14 mouse cellular contexts compared by ENCODE assay signal in the genomic region with DNA sequence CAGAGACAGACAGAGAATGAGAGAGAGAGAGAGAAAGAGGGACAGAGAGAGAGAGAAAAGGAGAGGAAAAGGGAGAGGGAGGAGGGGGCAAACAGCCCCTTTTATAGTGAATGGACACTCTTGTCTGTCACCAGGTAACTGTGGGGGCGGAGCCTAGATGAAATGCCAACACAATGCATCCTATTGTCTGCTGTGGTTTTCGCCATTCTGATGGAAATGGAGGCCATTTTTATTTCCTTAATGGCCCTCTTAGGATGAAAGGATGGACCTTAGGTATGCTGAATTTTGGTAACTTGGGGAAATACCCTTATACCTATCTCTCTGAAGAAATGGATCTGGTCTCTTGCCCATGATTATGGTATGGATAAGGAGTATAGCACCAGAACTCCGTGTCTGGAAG. TPM values are rescaled to one million over a fixed set of nuclear protein-coding genes. Genes with fewer than 3 reads are reported as not detected.
A peak's percentile ranks its signal among the peaks of the same experiment; 100 is the strongest.
DNase-seq lines count a peak whose midpoint lies in the region; TF ChIP-seq lines count a peak whose summit lies in the region.
"Had no signal": no experiment of that assay in that cellular context is flagged by ENCODE, and none has a peak within 500 bp of the region (broad histone marks: within the 10 kb centered on the region; RNA-seq: fewer than 3 reads in every experiment).

No protein-coding gene starts in this region.

- DNase-seq in ES-CJ7 (ENCODE audit: low read depth, low spot score) (peak; percentile 93), ES-E14 (ENCODE audit: low read depth, low spot score) (peak; percentile 77), ZHBTc4 (ENCODE audit: low read depth, low spot score) (peak; percentile 92)
- no peak for DNase-seq in heart, adult 11 months
- no peak for DNase-seq in spleen, postnatal 36 days (ENCODE audit: low spot score in 2 of 2)
- DNase-seq: adrenal gland, adult 2 months; adrenal gland, postnatal 10 days; adrenal gland, postnatal 25 days had no signal

- H3K4me3 ChIP-seq in ES-E14 (ENCODE audit: insufficient read depth in 1 of 2, low read depth in 1 of 2, low read length in 2 of 2, poor library complexity in 1 of 2, severe bottlenecking in 1 of 2) = no peak overlapping the region
- H3K4me3 ChIP-seq: embryonic facial prominence, embryonic 10.5 days; embryonic facial prominence, embryonic 12.5 days; forebrain, embryonic 10.5 days; forebrain, embryonic 12.5 days had no signal

- H3K36me3 ChIP-seq in ES-E14 (ENCODE audit: control insufficient read depth, insufficient read depth, low read length, poor library complexity, severe bottlenecking) = no peaks in the 10 kb centered on the region
- H3K36me3 ChIP-seq: embryonic facial prominence, embryonic 10.5 days; embryonic facial prominence, embryonic 12.5 days; forebrain, embryonic 10.5 days; forebrain, embryonic 12.5 days had no signal

- in situ Hi-C loops in ES-E14 (cut with MboI; ENCODE audit: low sequenced_read_pairs in 2 of 2, unreplicated experiment in 2 of 2) = no loop called here

- H3K9ac ChIP-seq in ES-E14 (ENCODE audit: insufficient read depth, low read depth, low read length, poor library complexity, severe bottlenecking) = no peak overlapping the region
- H3K9ac ChIP-seq: embryonic facial prominence, embryonic 12.5 days; forebrain, embryonic 12.5 days had no signal

- H3K27ac ChIP-seq in ES-E14 (ENCODE audit: insufficient read depth, low read depth, low read length, poor library complexity, severe bottlenecking) = no peak overlapping the region
- H3K27ac ChIP-seq: embryonic facial prominence, embryonic 10.5 days; embryonic facial prominence, embryonic 12.5 days; forebrain, embryonic 10.5 days; forebrain, embryonic 12.5 days had no signal

- H3K9me3 ChIP-seq in ES-E14 (ENCODE audit: control insufficient read depth, insufficient read depth, low read depth, low read length) = no peaks in the 10 kb centered on the region
- H3K9me3 ChIP-seq: embryonic facial prominence, embryonic 10.5 days; embryonic facial prominence, embryonic 12.5 days; forebrain, embryonic 12.5 days had no signal

- H3K4me1 ChIP-seq in ES-E14 (ENCODE audit: control insufficient read depth in 2 of 2, insufficient read depth in 2 of 2, low read length in 2 of 2, poor library complexity in 1 of 2) = peaks cover 4 to 20% of the 10 kb centered on the region in 2 experiments; a peak in 3 of 4 replicates
- H3K4me1 ChIP-seq: embryonic facial prominence, embryonic 12.5 days had no signal

TF ChIP-seq in ES-E14, 5 proteins besides CTCF, POLR2A, EP300 and RAD21:
- no peak for TF ChIP-seq ZNF384 (IDR thresholded peaks at IDR 0.05; ENCODE audit: low read depth, low read length)
- TF ChIP-seq HCFC1 (IDR thresholded peaks at IDR 0.05; ENCODE audit: borderline replicate concordance, insufficient read depth, low read length) = no peak
- no peak for TF ChIP-seq MAFK (IDR thresholded peaks at IDR 0.05; ENCODE audit: insufficient read depth, low read depth, low read length)
- no peak for TF ChIP-seq CHD2 (IDR thresholded peaks at IDR 0.05; ENCODE audit: low read depth, low read length)
- no peak for TF ChIP-seq ZC3H11A (IDR thresholded peaks at IDR 0.05; ENCODE audit: borderline replicate concordance, low read depth, low read length)

RNA-seq across cellular contexts. Expression of gene Glrx5, which starts 54.9 kb away (rescaled TPM):
- total RNA-seq in ES-E14 (2012; rRNA removed) = 34.2 and 39.4 TPM in 2 replicates

RNA-seq across cellular contexts. Expression of gene Tcl1b2, which starts 58.5 kb away (rescaled TPM):
- total RNA-seq in ES-E14 (2012; rRNA removed) = not detected in 2 replicates
- total RNA-seq: adrenal gland, adult 2 months; adrenal gland, postnatal 10 days; adrenal gland, postnatal 25 days; adrenal gland, postnatal 4 days; MEL had no signal

Comparison
In these comparisons a context has a peak if more than half of its experiments do, and no peak if none do; other contexts are left out.
1. DNase-seq: peak in ES-CJ7 (single experiment), ES-E14 (single experiment) and ZHBTc4 (single experiment); none in heart, adult 11 months (single experiment) and spleen, postnatal 36 days (0 of 2).